Mouse (Mus musculus): Measurements from ENCODE around the gene Usp3.

- TF ChIP-seq CTCF (IDR thresholded peaks at IDR 0.05; ENCODE audit: low read depth) (no peak), EP300 (IDR thresholded peaks at IDR 0.05; ENCODE audit: low read depth) (no peak)
Measured at GRCm38 (mm10) chr9:66623627-66624026, 30.7 kb upstream of the Usp3 start.

Data from liver, postnatal 0 days (tissue).